Mouse (Mus musculus) CH12.LX (cell line): ENCODE data around the gene Pou3f4. TPM values are rescaled to one million over a fixed set of nuclear protein-coding genes. Genes with fewer than 3 reads are reported as not detected.

Experiments used
- DNase-seq: peaks from one replicate; pipeline ENCODE4 v3.0.0-alpha.2; 2013; ENCODE audit errors: extremely low read depth
- H3K27ac ChIP-seq: 2 replicates; pipeline ENCODE4 v1.5.1; 2012; ENCODE audit warnings: low read depth, mild to moderate bottlenecking, control low read depth, moderate library complexity; ENCODE audit not compliant: insufficient read depth
- H3K27me3 ChIP-seq: replicated peaks from 2 replicates; pipeline ENCODE3; 2012; ENCODE audit warnings: inconsistent platforms
- H3K36me3 ChIP-seq, 2 experiments: replicated peaks in 1 of 2; 2 replicates each; pipeline versions ENCODE3 to v1.6.1; 2012; ENCODE audit warnings: inconsistent platforms in 1 of 2, low read length in 1 of 2, mild to moderate bottlenecking in 1 of 2, mixed read lengths in 1 of 2, moderate library complexity in 1 of 2; ENCODE audit not compliant: control insufficient read depth in 1 of 2, insufficient read depth in 1 of 2
- H3K4me1 ChIP-seq, 2 experiments: 2 replicates each; pipeline ENCODE4 v1.6.1; 2012; ENCODE audit warnings: inconsistent platforms in 1 of 2, moderate library complexity in 1 of 2; ENCODE audit not compliant: insufficient read depth in 2 of 2, control insufficient read depth in 1 of 2
- H3K4me2 ChIP-seq: 2 replicates; pipeline ENCODE4 v1.6.1; 2012; ENCODE audit warnings: low read depth, mild to moderate bottlenecking, control low read depth; ENCODE audit not compliant: poor library complexity, insufficient read depth, severe bottlenecking
- H3K4me3 ChIP-seq, 3 experiments: fragments of 150-350 bp in 1 of 3; sonication (generic) in 1 of 3; replicated peaks in 1 of 3; 2 replicates each; pipeline versions ENCODE3 to v1.5.1; 2011 to 2012; ENCODE audit warnings: low read depth in 2 of 3, low read length in 2 of 3, mild to moderate bottlenecking in 2 of 3, moderate library complexity in 2 of 3, control low read depth in 1 of 3, improper control_type of control experiment in 1 of 3, inconsistent platforms in 1 of 3, mixed read lengths in 1 of 3; ENCODE audit not compliant: poor library complexity in 1 of 3
- H3K79me2 ChIP-seq: replicated peaks from 2 replicates; pipeline ENCODE4 v1.6.1; 2012; ENCODE audit warnings: mild to moderate bottlenecking, moderate library complexity; ENCODE audit not compliant: control insufficient read depth, poor library complexity, insufficient read depth, severe bottlenecking; ENCODE audit errors: extremely low read depth
- H3K9ac ChIP-seq: 2 replicates; pipeline ENCODE4 v1.6.1; 2012; ENCODE audit warnings: low read depth, mild to moderate bottlenecking, control low read depth, moderate library complexity; ENCODE audit not compliant: insufficient read depth
- H3K9me3 ChIP-seq: replicated peaks from 2 replicates; pipeline ENCODE3; 2012; ENCODE audit warnings: low read length, inconsistent platforms, mixed read lengths
- CHD1 ChIP-seq: IDR thresholded peaks from 2 replicates; pipeline ENCODE4 v1.6.1; 2012; ENCODE audit warnings: low read depth, low read length, improper control_type of control experiment, inconsistent platforms
- CHD2 ChIP-seq: IDR thresholded peaks from 2 replicates; pipeline ENCODE4 v1.6.1; 2011; ENCODE audit warnings: low read length, improper control_type of control experiment
- E2F4 ChIP-seq: IDR thresholded peaks from 2 replicates; pipeline ENCODE4 v1.6.1; 2011; ENCODE audit warnings: low read depth, low read length, improper control_type of control experiment; ENCODE audit not compliant: insufficient replicate concordance
- EP300 ChIP-seq: IDR thresholded peaks from 2 replicates; pipeline ENCODE4 v1.6.1; 2011; ENCODE audit warnings: low read length, improper control_type of control experiment
- GABPA ChIP-seq: IDR thresholded peaks from 2 replicates; pipeline ENCODE4 v1.6.1; 2012; ENCODE audit warnings: low read depth, low read length, improper control_type of control experiment, inconsistent platforms; ENCODE audit not compliant: insufficient replicate concordance
- MAFK ChIP-seq: IDR thresholded peaks from 2 replicates; pipeline ENCODE4 v1.6.1; 2011; ENCODE audit warnings: low read length, improper control_type of control experiment; ENCODE audit not compliant: insufficient replicate concordance
- MAX ChIP-seq: IDR thresholded peaks from 2 replicates; pipeline ENCODE4 v1.6.1; 2011; ENCODE audit warnings: low read length, improper control_type of control experiment
- MXI1 ChIP-seq: IDR thresholded peaks from 2 replicates; pipeline ENCODE4 v1.6.1; 2011; ENCODE audit warnings: mild to moderate bottlenecking, low read depth, low read length, improper control_type of control experiment
- NELFE ChIP-seq: IDR thresholded peaks from 2 replicates; pipeline ENCODE4 v1.6.1; 2011; ENCODE audit warnings: low read depth, low read length, improper control_type of control experiment
- RAD21 ChIP-seq: IDR thresholded peaks from 2 replicates; pipeline ENCODE4 v1.6.1; 2011; ENCODE audit warnings: low read depth, mild to moderate bottlenecking, low read length, improper control_type of control experiment, moderate library complexity
- RCOR1 ChIP-seq: conservative IDR thresholded peaks from 2 replicates; pipeline ENCODE4 v1.6.1; 2012; ENCODE audit warnings: low read depth, mild to moderate bottlenecking, inconsistent platforms, low read length, improper control_type of control experiment
- SIN3A ChIP-seq: IDR thresholded peaks from 2 replicates; pipeline ENCODE4 v1.6.1; 2012; ENCODE audit warnings: low read length, improper control_type of control experiment, inconsistent platforms
- SMC3 ChIP-seq: IDR thresholded peaks from 2 replicates; pipeline ENCODE4 v1.6.1; 2011; ENCODE audit warnings: low read depth, low read length, improper control_type of control experiment
- UBTF ChIP-seq: IDR thresholded peaks from 2 replicates; pipeline ENCODE4 v1.6.1; 2012; ENCODE audit warnings: low read depth, mild to moderate bottlenecking, inconsistent platforms, low read length, improper control_type of control experiment, moderate library complexity
- dilution Hi-C: fragments of 300-500 bp; cut with MboI; formaldehyde crosslinking; loops from 2 replicates; pipeline ENCODE4 v1.14.3; 2020; ENCODE audit warnings: low sequenced_read_pairs; ENCODE audit not compliant: extremely low pct_unique_long_range_greater_than_20kb, extremely low pct_ligation_motif_present
- in situ Hi-C: fragments of 300-500 bp; cut with MboI; formaldehyde crosslinking; loops from 3 replicates; pipeline ENCODE4 v1.14.3; 2019; ENCODE audit warnings: low sequenced_read_pairs, low pct_ligation_motif_present, low pct_unique_long_range_greater_than_20kb, mixed read lengths
- polyA plus RNA-seq: library from polyadenylated mRNA; unstranded; fragments of >175 nt; gene quantifications from 2 replicates; pipeline ENCODE4 v1.2.1, GENCODE M21; 2012; ENCODE audit warnings: low read depth; ENCODE audit not compliant: insufficient read length
- total RNA-seq, 2 experiments: library from RNA; depleted of rRNA; stranded (reverse); fragments of 300-350 nt in 1 of 2; fragments of >200 nt in 1 of 2; gene quantifications; 2 replicates each; pipeline ENCODE4 v1.2.3; 2012 to 2014

Gene Pou3f4
- total and polyA plus RNA-seq, 3 experiments: not detected

DNA sequence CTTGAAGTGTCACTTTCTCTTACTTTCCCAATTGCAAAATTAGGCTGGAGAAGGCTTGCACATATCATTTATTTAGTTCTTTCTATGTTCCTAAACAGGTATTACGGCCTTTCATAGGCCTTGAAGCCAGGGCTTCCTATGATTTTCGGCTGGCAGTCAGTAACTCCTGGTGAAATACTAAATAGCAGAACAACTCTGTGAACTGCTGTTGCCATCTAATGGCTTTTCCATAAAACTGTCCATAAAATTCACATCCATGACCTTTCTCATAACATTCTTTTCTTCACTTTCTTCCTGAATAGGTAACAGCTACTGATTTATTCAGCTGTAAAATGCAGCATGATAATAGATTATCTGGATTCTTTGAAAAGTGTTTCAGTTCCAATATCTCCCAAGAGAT, 23.4 kb downstream of the Pou3f4 start:
- H3K27me3 ChIP-seq: no peaks in the 10 kb centered on the region
- no peak overlapping the region for H3K9ac ChIP-seq
- in situ Hi-C loops: no loop called here
- H3K4me2 ChIP-seq: no peak overlapping the region
- dilution Hi-C loops: no loop called here
- DNase-seq: no peak
- no peaks in the 10 kb centered on the region for H3K36me3 ChIP-seq
- no peaks in the 10 kb centered on the region for H3K9me3 ChIP-seq
- H3K79me2 ChIP-seq: no peaks in the 10 kb centered on the region
- TF ChIP-seq EP300: no peak
- no peaks in the 10 kb centered on the region for H3K4me1 ChIP-seq
- H3K27ac ChIP-seq: no peak overlapping the region
- no peak overlapping the region for H3K4me3 ChIP-seq

- Histone ChIP-seq H3K9ac (no peak overlapping the region), H3K36me3 (no peaks in the 10 kb centered on the region), H3K27me3 (no peaks in the 10 kb centered on the region), H3K4me3 (no peak overlapping the region), H3K4me1 (no peaks in the 10 kb centered on the region), H3K4me2 (no peak overlapping the region), H3K27ac (no peak overlapping the region), H3K9me3 (peaks cover 7% of the 10 kb centered on the region), H3K79me2 (no peaks in the 10 kb centered on the region)
- TF ChIP-seq CHD2 (no peak), CHD1 (no peak), E2F4 (no peak), MAFK (no peak), NELFE (no peak), SIN3A (no peak), SMC3 (no peak), MAX (no peak), GABPA (no peak), UBTF (no peak), RAD21 (no peak), RCOR1 (no peak), MXI1 (no peak)
- no peak for DNase-seq
- dilution Hi-C loops: no loop called here
- in situ Hi-C loops: no loop called here
Measured at GRCm38 (mm10) chrX:110851300-110851699, 37.2 kb downstream of the Pou3f4 start.
